Comparison of ENCODE assay signal across 31 mouse cellular contexts in the genomic region with DNA sequence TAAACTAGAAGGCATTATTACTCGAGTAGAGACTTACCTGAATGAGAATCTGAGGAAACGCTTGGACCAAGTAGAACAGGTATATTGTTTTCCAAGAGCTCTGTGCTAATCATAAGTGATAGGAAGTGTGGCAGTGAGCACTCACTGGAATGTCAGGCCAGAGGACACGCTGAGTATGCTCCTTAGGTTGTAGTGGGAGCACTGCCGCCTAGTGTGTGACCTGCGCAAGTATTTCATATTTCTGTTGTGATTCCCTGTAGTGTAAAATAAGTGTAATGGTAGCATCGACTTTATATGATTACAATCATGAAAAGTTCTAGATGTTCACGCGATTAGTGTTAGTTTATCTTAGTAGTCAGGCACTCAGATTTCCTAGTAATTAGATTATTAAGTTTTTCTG. TPM values are rescaled to one million over a fixed set of nuclear protein-coding genes. Genes with fewer than 3 reads are reported as not detected.
DNase-seq lines count a peak whose midpoint lies in the region; ATAC-seq and TF ChIP-seq lines count a peak whose summit lies in the region.
"Had no signal": no experiment of that assay in that cellular context is flagged by ENCODE, and none has a peak within 500 bp of the region (broad histone marks: within the 10 kb centered on the region; RNA-seq: fewer than 3 reads in every experiment).

No protein-coding gene starts in this region.

- H3K27me3 ChIP-seq in heart, postnatal 0 days (ENCODE audit: control insufficient read depth, insufficient read depth, low read length), result no peaks in the 10 kb centered on the region
- no peaks in the 10 kb centered on the region for H3K27me3 ChIP-seq in liver, adult 2 months (ENCODE audit: control insufficient read depth, insufficient read depth, low read length)
- H3K27me3 ChIP-seq in liver, embryonic 12.5 days (replicated peaks), result no peaks in the 10 kb centered on the region
- no peaks in the 10 kb centered on the region for H3K27me3 ChIP-seq in midbrain, postnatal 0 days (ENCODE audit: insufficient read depth, low read length)
- no peaks in the 10 kb centered on the region for H3K27me3 ChIP-seq in midbrain, embryonic 11.5 days (ENCODE audit: control insufficient read depth, insufficient read depth, low read length)
- H3K27me3 ChIP-seq: embryonic facial prominence, embryonic 13.5 days; forebrain, embryonic 12.5 days; heart, embryonic 13.5 days; liver, embryonic 13.5 days; midbrain, embryonic 15.5 days; neural tube, embryonic 13.5 days; stomach, embryonic 15.5 days had no signal

- no peak overlapping the region for H3K4me2 ChIP-seq in heart, postnatal 0 days (ENCODE audit: low read depth, low read length)
- H3K4me2 ChIP-seq in liver, embryonic 12.5 days, result no peak overlapping the region
- H3K4me2 ChIP-seq in midbrain, postnatal 0 days (ENCODE audit: low read depth, low read length, poor library complexity, severe bottlenecking), result no peak overlapping the region
- H3K4me2 ChIP-seq in midbrain, embryonic 11.5 days, result no peak overlapping the region
- H3K4me2 ChIP-seq: embryonic facial prominence, embryonic 13.5 days; forebrain, embryonic 12.5 days; heart, embryonic 13.5 days; hindbrain, embryonic 14.5 days; liver, embryonic 13.5 days; midbrain, embryonic 15.5 days; neural tube, embryonic 13.5 days; stomach, embryonic 15.5 days had no signal

- no peak overlapping the region for H3K4me3 ChIP-seq in heart, postnatal 0 days (ENCODE audit: low read depth, low read length)
- H3K4me3 ChIP-seq in liver, adult 2 months (ENCODE audit: insufficient read depth, low read depth, low read length), result no peak overlapping the region
- H3K4me3 ChIP-seq in liver, embryonic 12.5 days, result no peak overlapping the region
- no peak overlapping the region for H3K4me3 ChIP-seq in midbrain, postnatal 0 days (ENCODE audit: low read depth, low read length)
- H3K4me3 ChIP-seq in midbrain, embryonic 11.5 days (ENCODE audit: low read depth, low read length), result no peak overlapping the region
- H3K4me3 ChIP-seq: embryonic facial prominence, embryonic 13.5 days; erythroblast, embryonic 14.5 days; forebrain, embryonic 12.5 days; heart, embryonic 13.5 days; left cerebral cortex, adult 2 months; limb, embryonic 10.5 days; liver, embryonic 13.5 days; midbrain, embryonic 15.5 days; myocyte; neural tube, embryonic 13.5 days; stomach, embryonic 15.5 days had no signal

- no peaks in the 10 kb centered on the region for H3K79me2 ChIP-seq in liver, adult 2 months (ENCODE audit: control insufficient read depth, insufficient read depth, low read length)

- TF ChIP-seq EP300 in heart, postnatal 0 days (IDR thresholded peaks at IDR 0.05; ENCODE audit: low read depth), result no peak

- 78% methylated on average over 8 of the region's 8 CpGs for WGBS in heart, postnatal 0 days
- WGBS in liver, adult 2 months, result 95% methylated on average over 8 of the region's 8 CpGs
- 87% methylated on average over 8 of the region's 8 CpGs for WGBS in liver, embryonic 12.5 days (ENCODE audit: insufficient replicate concordance)
- WGBS in midbrain, postnatal 0 days, result 87% methylated on average over 8 of the region's 8 CpGs
- WGBS in midbrain, embryonic 11.5 days, result 91% methylated on average over 8 of the region's 8 CpGs

- no peak for DNase-seq in heart, postnatal 0 days (ENCODE audit: low spot score)
- DNase-seq in heart, adult 18-20 months, result no peak
- DNase-seq in liver, adult 2 months (ENCODE audit: extremely low read depth, low read depth, low spot score), result no peak
- no peak for DNase-seq in midbrain, postnatal 0 days (ENCODE audit: low spot score)
- DNase-seq in midbrain, embryonic 11.5 days (ENCODE audit: low spot score, missing footprints), result no peak
- DNase-seq in spleen, postnatal 14 days (ENCODE audit: low spot score in 2 of 2), result no peak
- no peak for DNase-seq in thymus, postnatal 0 days (ENCODE audit: low spot score)
- DNase-seq: adrenal gland, postnatal 14 days; cerebellum, adult 2 months; cerebellum, postnatal 36 days; embryo, embryonic 11 days; heart, postnatal 36 days; kidney, postnatal 4 days; layer of hippocampus, adult 9-11 months; liver, embryonic 13.5 days; thymus, adult 18-20 months; thymus, postnatal 4 days had no signal

- H3K36me3 ChIP-seq in heart, postnatal 0 days (replicated peaks; ENCODE audit: control insufficient read depth, insufficient read depth, low read length), result peaks cover 73% of the 10 kb centered on the region
- peaks cover 58% of the 10 kb centered on the region for H3K36me3 ChIP-seq in liver, adult 2 months (ENCODE audit: control insufficient read depth, insufficient read depth, low read length)
- peaks cover 93% of the 10 kb centered on the region for H3K36me3 ChIP-seq in liver, embryonic 12.5 days
- H3K36me3 ChIP-seq in midbrain, postnatal 0 days (ENCODE audit: insufficient read depth, low read length), result peaks cover 62% of the 10 kb centered on the region
- peaks cover 38% of the 10 kb centered on the region for H3K36me3 ChIP-seq in midbrain, embryonic 11.5 days (ENCODE audit: control insufficient read depth, insufficient read depth, low read length)

- no peak overlapping the region for H3K27ac ChIP-seq in heart, postnatal 0 days (ENCODE audit: low read depth)
- no peak overlapping the region for H3K27ac ChIP-seq in liver, adult 2 months (replicated peaks; ENCODE audit: insufficient read depth, low read depth, low read length)
- no peak overlapping the region for H3K27ac ChIP-seq in liver, embryonic 12.5 days
- H3K27ac ChIP-seq in midbrain, postnatal 0 days (ENCODE audit: low read depth, low read length), result no peak overlapping the region
- no peak overlapping the region for H3K27ac ChIP-seq in midbrain, embryonic 11.5 days (ENCODE audit: low read depth, low read length)
- H3K27ac ChIP-seq: embryonic facial prominence, embryonic 13.5 days; forebrain, embryonic 12.5 days; heart, embryonic 13.5 days; hindbrain, embryonic 14.5 days; left cerebral cortex, adult 2 months; limb, embryonic 10.5 days; liver, embryonic 13.5 days; midbrain, embryonic 15.5 days; neural tube, embryonic 13.5 days; stomach, embryonic 15.5 days had no signal

- TF ChIP-seq CTCF in heart, postnatal 0 days (IDR thresholded peaks at IDR 0.05; ENCODE audit: low read depth), result peak; percentile 50
- TF ChIP-seq CTCF in liver, adult 2 months (IDR thresholded peaks at IDR 0.05; ENCODE audit: low read depth, low read length), result peak; percentile 5; the same call in 1 of the 2 replicates
- TF ChIP-seq CTCF in midbrain, postnatal 0 days (IDR thresholded peaks at IDR 0.05), result peak; percentile 23

- TF ChIP-seq POLR2A in liver, adult 2 months (IDR thresholded peaks at IDR 0.05; ENCODE audit: extremely low read depth, insufficient read depth, low read length), result no peak

- peak; percentile 53; the same call in 1 of the 2 replicates for ATAC-seq in heart, postnatal 0 days (ENCODE audit: insufficient read depth, low read depth)
- no peak for ATAC-seq in liver, embryonic 12.5 days
- no peak for ATAC-seq in midbrain, postnatal 0 days (ENCODE audit: low FRiP score)
- no peak for ATAC-seq in midbrain, embryonic 11.5 days (ENCODE audit: low FRiP score)
- ATAC-seq: inflammation-experienced regulatory T-cells, adult 6 months; midbrain, embryonic 15.5 days had no signal

- no peaks in the 10 kb centered on the region for H3K4me1 ChIP-seq in heart, postnatal 0 days (ENCODE audit: control insufficient read depth, insufficient read depth)
- no peaks in the 10 kb centered on the region for H3K4me1 ChIP-seq in liver, adult 2 months (ENCODE audit: control insufficient read depth, insufficient read depth, low read length)
- no peaks in the 10 kb centered on the region for H3K4me1 ChIP-seq in liver, embryonic 12.5 days
- no peaks in the 10 kb centered on the region for H3K4me1 ChIP-seq in midbrain, postnatal 0 days (ENCODE audit: insufficient read depth, low read length)
- H3K4me1 ChIP-seq in midbrain, embryonic 11.5 days (ENCODE audit: control insufficient read depth, insufficient read depth, low read length), result no peaks in the 10 kb centered on the region
- H3K4me1 ChIP-seq: embryonic facial prominence, embryonic 13.5 days; forebrain, embryonic 12.5 days; heart, embryonic 13.5 days; limb, embryonic 10.5 days; liver, embryonic 13.5 days; midbrain, embryonic 15.5 days; neural tube, embryonic 13.5 days; stomach, embryonic 15.5 days had no signal

- H3K9ac ChIP-seq in heart, postnatal 0 days (replicated peaks; ENCODE audit: low read depth, low read length), result no peak overlapping the region
- no peak overlapping the region for H3K9ac ChIP-seq in liver, adult 2 months (ENCODE audit: low read depth, low read length)
- no peak overlapping the region for H3K9ac ChIP-seq in liver, embryonic 12.5 days
- H3K9ac ChIP-seq in midbrain, postnatal 0 days (replicated peaks; ENCODE audit: low read length, poor library complexity, severe bottlenecking), result no peak overlapping the region
- H3K9ac ChIP-seq in midbrain, embryonic 11.5 days (ENCODE audit: low read length), result no peak overlapping the region
- H3K9ac ChIP-seq: embryonic facial prominence, embryonic 13.5 days; forebrain, embryonic 12.5 days; heart, embryonic 13.5 days; hindbrain, embryonic 14.5 days; liver, embryonic 13.5 days; midbrain, embryonic 15.5 days; neural tube, embryonic 13.5 days; stomach, embryonic 15.5 days had no signal

- no peaks in the 10 kb centered on the region for H3K9me3 ChIP-seq in heart, postnatal 0 days (replicated peaks; ENCODE audit: control insufficient read depth, low read length)
- H3K9me3 ChIP-seq in liver, embryonic 12.5 days (replicated peaks), result no peaks in the 10 kb centered on the region
- H3K9me3 ChIP-seq in midbrain, postnatal 0 days (ENCODE audit: low read length), result no peaks in the 10 kb centered on the region
- H3K9me3 ChIP-seq in midbrain, embryonic 11.5 days (ENCODE audit: control insufficient read depth, low read length), result no peaks in the 10 kb centered on the region
- H3K9me3 ChIP-seq: embryonic facial prominence, embryonic 13.5 days; forebrain, embryonic 12.5 days; G1E; heart, embryonic 13.5 days; limb, embryonic 10.5 days; liver, embryonic 13.5 days; midbrain, embryonic 15.5 days; neural tube, embryonic 13.5 days; stomach, embryonic 15.5 days had no signal

RNA-seq across cellular contexts. Expression of a gene that starts 38.4 kb away (rescaled TPM):
- 328 and 340 TPM in 2 replicates for total RNA-seq in heart, postnatal 0 days (2014; rRNA removed; ENCODE audit: low replicate concordance)
- polyA plus RNA-seq in heart, postnatal 0 days (2015; fragmentation: Nextera tagmentation; extraction: Ambion mirVana), result 58.5 and 65.2 TPM in 2 replicates
- total RNA-seq in heart, adult 18-20 months (2021), result 100 to 1,000 TPM; 175 to 184 TPM
- total RNA-seq in liver, adult 2 months (2014; rRNA removed), result 1.7 and 1.8 TPM in 2 replicates
- 0.31 and 0.45 TPM in 2 replicates for polyA plus RNA-seq in liver, adult 2 months (2012; rRNA removed)
- polyA plus RNA-seq in liver, embryonic 12.5 days (2016; fragmentation: Nextera tagmentation; extraction: Ambion mirVana), result 0.18 and 0.53 TPM in 2 replicates
- 1.6 and 2.0 TPM in 2 replicates for total RNA-seq in midbrain, postnatal 0 days (2014; rRNA removed)
- 0.44 and 0.75 TPM in 2 replicates for polyA plus RNA-seq in midbrain, postnatal 0 days (2015; fragmentation: Nextera tagmentation; extraction: Ambion mirVana)
- polyA plus RNA-seq in midbrain, embryonic 11.5 days (2014; fragmentation: Nextera tagmentation; extraction: Ambion mirVana), result 0.73 and 1.0 TPM in 2 replicates
- 1.7 and 1.8 TPM in 2 replicates for polyA plus RNA-seq in thymus, postnatal 0 days (2015; fragmentation: Nextera tagmentation; extraction: Ambion mirVana)
- polyA plus RNA-seq: erythroblast, embryonic 14.5 days had no signal

RNA-seq across cellular contexts. Expression of a gene that starts 38.5 kb away (rescaled TPM):
- 8.3 and 19.5 TPM in 2 replicates for total RNA-seq in heart, postnatal 0 days (2014; rRNA removed; ENCODE audit: low replicate concordance)
- 24.1 and 25.3 TPM in 2 replicates for polyA plus RNA-seq in heart, postnatal 0 days (2015; fragmentation: Nextera tagmentation; extraction: Ambion mirVana)
- total RNA-seq in heart, adult 18-20 months (2021), result 10 to 100 TPM; 20.2 to 22.6 TPM
- 10.5 and 12.0 TPM in 2 replicates for total RNA-seq in liver, adult 2 months (2014; rRNA removed)
- polyA plus RNA-seq in liver, adult 2 months (2012; rRNA removed), result 1.6 and 1.8 TPM in 2 replicates
- 52.9 and 53.3 TPM in 2 replicates for polyA plus RNA-seq in liver, embryonic 12.5 days (2016; fragmentation: Nextera tagmentation; extraction: Ambion mirVana)
- total RNA-seq in midbrain, postnatal 0 days (2014; rRNA removed), result 26.1 and 29.3 TPM in 2 replicates
- polyA plus RNA-seq in midbrain, postnatal 0 days (2015; fragmentation: Nextera tagmentation; extraction: Ambion mirVana), result 39.4 and 45.7 TPM in 2 replicates
- polyA plus RNA-seq in midbrain, embryonic 11.5 days (2014; fragmentation: Nextera tagmentation; extraction: Ambion mirVana), result 95.1 and 102 TPM in 2 replicates
- 67.0 and 72.5 TPM in 2 replicates for polyA plus RNA-seq in thymus, postnatal 0 days (2015; fragmentation: Nextera tagmentation; extraction: Ambion mirVana)

RNA-seq across cellular contexts. Expression of a gene that starts 49.9 kb away (rescaled TPM):
- total RNA-seq in heart, postnatal 0 days (2014; rRNA removed; ENCODE audit: low replicate concordance), result 120 and 143 TPM in 2 replicates
- polyA plus RNA-seq in heart, postnatal 0 days (2015; fragmentation: Nextera tagmentation; extraction: Ambion mirVana), result 209 and 216 TPM in 2 replicates
- 10 to 100 TPM; 61.0 to 86.5 TPM for total RNA-seq in heart, adult 18-20 months (2021)
- total RNA-seq in liver, adult 2 months (2014; rRNA removed), result 21.3 and 32.6 TPM in 2 replicates
- 42.4 and 50.1 TPM in 2 replicates for polyA plus RNA-seq in liver, adult 2 months (2012; rRNA removed)
- 289 and 313 TPM in 2 replicates for polyA plus RNA-seq in liver, embryonic 12.5 days (2016; fragmentation: Nextera tagmentation; extraction: Ambion mirVana)
- total RNA-seq in midbrain, postnatal 0 days (2014; rRNA removed), result 67.9 and 94.6 TPM in 2 replicates
- 160 and 200 TPM in 2 replicates for polyA plus RNA-seq in midbrain, postnatal 0 days (2015; fragmentation: Nextera tagmentation; extraction: Ambion mirVana)
- 516 and 544 TPM in 2 replicates for polyA plus RNA-seq in midbrain, embryonic 11.5 days (2014; fragmentation: Nextera tagmentation; extraction: Ambion mirVana)
- polyA plus RNA-seq in thymus, postnatal 0 days (2015; fragmentation: Nextera tagmentation; extraction: Ambion mirVana), result 267 and 304 TPM in 2 replicates

Comparison
In these comparisons a context has a peak if more than half of its experiments do, and no peak if none do; other contexts are left out.
1. RNA of a gene that starts 38.4 kb away (polyA plus RNA-seq): 58.5 to 65.2 TPM in heart, postnatal 0 days; 1.7 to 1.8 TPM in thymus, postnatal 0 days, 0.73 to 1.0 TPM in midbrain, embryonic 11.5 days, 0.44 to 0.75 TPM in midbrain, postnatal 0 days, 0.31 to 0.45 TPM in liver, adult 2 months and 0.18 to 0.53 TPM in liver, embryonic 12.5 days; every median in the first group is over 10 times any median in the second.
2. Peak in every context shown above with its lines, with median percentiles within 50 percentile points of each other: CTCF ChIP-seq.